Mouse (Mus musculus): Measurements from ENCODE around the gene Mtg2.

Mtg2 gene

GRCm38 (mm10) chr2:180070481-180071453 is at the start of gene Mtg2:
TSS of gene Mtg2 (plus strand) at chr2:180070588.
- DNase-seq: peak; percentile 98

DNA sequence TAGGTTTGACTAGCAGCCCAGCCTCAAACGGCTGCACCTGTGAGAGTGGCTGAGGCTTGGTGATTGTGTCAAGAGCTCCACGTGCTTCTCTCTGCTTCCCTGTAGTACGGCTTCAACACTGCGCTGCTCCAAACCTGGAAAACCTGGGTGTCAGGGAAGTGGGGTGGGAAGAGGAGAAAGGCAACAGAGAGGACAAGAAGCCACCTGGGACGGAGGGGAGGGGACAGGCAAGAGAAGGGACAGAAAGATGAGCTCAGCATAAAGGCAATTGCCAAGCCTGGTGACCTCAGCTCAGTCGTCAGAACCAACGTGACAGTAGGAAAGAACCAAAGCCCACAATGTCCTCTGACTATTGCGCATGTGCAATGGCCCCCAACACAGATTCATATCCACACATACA is 49.5 kb upstream of the Mtg2 start:
- peak; percentile 63 to 65 for DNase-seq

DNA sequence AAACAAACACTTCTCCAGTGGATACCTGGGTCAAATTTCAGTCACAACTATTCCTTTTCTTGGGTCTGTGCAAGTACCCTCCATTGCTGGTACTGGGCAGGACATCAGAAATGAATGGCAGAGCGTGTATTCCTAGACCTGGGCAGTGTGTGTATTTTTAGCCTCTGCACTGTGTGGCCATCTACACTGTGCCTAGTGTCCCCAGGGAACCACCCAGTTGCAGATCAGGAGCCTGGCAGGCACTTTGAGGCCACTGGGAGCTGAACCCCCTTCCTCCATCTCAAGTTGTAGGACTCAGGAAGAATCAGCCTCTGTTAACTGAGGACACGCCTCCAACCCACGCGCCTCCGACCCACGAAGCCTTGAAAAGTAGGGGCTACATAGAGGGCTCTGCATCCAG is 47.6 kb upstream of the Mtg2 start:
- DNase-seq: no peak

- peak; percentile 100 for DNase-seq
These were observed 45.8 kb upstream of the Mtg2 start, which contains the start of gene Lsm14b for GRCm38 (mm10) chr2:180024401-180025098. TSS of gene Lsm14b (plus strand) at chr2:180024987.

DNA sequence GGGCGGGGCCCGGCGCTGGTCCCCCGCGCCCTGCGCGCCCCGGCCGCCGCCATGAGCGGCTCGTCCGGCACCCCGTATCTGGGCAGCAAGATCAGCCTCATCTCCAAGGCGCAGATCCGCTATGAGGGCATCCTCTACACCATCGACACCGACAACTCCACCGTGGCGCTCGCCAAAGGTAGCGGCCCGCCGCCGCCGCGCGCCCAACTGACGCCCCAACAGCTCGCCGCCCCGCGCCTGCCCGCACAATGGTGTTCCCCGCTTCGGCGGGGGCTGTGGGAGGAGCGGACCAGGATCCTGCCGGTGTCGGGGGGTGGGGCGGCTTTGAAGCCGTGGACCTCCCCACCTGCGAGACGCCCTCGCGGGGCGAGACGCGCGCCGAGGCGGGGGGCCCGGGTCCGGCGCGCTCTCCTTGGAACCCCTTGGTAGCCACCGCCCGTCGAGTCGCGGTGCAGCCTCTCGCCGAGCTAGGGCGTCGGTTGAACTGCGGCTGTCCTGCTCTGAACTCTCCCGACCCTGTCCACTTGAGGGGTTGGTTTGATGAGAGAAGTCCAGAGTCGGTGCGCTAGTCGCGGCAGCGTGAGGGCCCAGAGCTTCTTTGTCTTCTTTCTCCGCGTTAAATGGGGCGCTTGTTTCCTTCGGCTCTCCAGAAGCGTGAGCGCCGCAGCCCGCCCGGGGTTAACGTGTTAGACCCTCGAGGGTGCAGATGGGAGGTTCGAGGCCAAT is 45.1 kb upstream of the Mtg2 start:
- DNase-seq: peak in 1 of 2 experiments; percentile 76

- DNase-seq: no peak
These were observed 44.6 kb upstream of the Mtg2 start for GRCm38 (mm10) chr2:180025861-180026200.

- DNase-seq: peak; percentile 43 to 58
These were observed 42.6 kb upstream of the Mtg2 start for GRCm38 (mm10) chr2:180027768-180028167.

GRCm38 (mm10) chr2:180031270-180031669 is 39.1 kb upstream of the Mtg2 start:
- no peak for DNase-seq

DNA sequence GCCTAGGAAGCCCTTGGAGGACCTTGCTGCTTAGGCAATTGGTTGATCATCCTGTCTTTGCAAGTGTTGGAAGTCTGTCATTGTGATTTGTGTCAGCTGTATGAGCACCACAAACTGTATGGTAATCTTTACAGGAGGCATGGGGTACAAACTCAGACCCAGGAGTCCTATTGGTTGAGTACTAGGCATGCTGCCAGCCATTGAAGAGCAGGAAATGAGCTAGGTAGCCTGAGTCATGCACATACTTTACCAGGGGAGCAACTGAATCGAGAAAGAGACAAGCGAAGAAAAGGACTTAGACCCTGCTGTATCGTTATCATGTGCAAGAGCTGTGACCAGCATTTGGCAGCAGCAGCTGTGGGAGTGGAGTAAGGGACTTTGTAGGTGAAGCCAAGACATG is 37.5 kb upstream of the Mtg2 start:
- no peak for DNase-seq

- DNase-seq: no peak
These were observed 36.4 kb upstream of the Mtg2 start for GRCm38 (mm10) chr2:180033956-180034355.

DNA sequence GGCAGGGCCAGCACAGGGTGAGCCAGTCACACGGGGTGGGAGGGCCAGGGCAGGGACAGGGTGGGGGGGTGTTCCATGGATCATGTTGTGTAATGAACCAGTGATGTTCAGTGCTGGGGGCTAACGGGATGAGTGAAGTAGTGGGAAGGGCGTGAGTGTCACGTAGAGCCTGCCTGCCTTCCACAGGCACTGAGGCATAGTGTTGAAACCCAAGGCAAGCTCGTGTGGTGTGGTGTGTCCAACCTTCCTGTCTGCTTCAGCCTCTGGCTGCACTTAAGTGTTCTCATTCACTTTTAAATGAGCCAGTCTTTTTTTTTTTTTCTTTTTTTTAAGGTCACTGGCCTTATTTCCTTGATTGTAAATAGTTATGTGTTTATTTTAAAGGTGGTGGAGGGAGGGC is 35.6 kb upstream of the Mtg2 start:
- no peak for DNase-seq

DNA sequence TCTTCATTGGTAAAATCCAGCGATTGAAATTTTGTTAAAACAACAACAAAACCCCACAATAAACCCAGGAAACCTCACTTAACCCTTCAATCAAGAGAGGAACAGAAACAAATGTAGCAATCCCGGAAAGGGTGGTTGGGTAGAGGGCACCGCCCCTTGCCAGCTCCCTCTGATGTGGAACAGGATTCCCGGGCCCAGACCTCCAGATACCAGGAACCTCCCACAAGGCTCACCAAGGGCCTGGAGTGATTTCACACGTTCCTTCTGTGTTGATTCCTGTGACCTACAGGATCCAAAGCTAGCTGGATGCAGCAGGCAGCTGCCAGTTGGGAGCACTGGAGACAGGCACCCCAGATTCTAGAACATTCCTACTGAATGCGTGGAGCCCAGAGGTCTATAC is 30.0 kb upstream of the Mtg2 start:
- no peak for DNase-seq

GRCm38 (mm10) chr2:180041577-180042255 is 28.7 kb upstream of the Mtg2 start:
- peak in 1 of 2 experiments; percentile 76 for DNase-seq

DNA sequence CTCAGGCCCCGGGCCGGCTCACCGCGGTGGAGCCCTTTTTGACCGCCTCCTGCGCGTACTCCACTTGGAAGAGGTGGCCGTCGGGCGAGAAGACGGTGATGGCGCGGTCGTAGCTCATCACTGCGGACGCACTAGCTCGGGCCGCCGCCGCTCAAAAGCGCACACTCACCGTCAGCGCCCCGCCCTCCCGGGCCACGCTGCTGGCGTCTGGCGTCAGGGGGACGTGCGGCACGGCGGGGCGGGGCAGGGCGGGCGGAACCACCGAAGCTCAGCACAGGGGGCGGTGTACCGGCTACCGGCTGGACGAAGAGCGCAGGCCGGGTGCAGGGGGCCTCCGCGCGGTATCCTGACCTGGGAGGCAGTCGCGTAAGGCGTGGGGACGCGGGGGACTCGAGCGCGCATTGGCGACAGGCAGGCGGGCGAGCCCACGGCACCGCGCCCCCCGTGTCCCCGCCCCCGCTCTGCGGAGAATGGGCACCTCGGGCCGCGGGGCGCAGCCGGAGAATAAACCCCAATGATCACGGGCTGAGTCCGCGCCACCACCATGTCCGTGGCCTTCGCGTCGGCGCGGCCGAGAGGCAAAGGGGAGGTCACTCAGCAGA is 28.0 kb upstream of the Mtg2 start, which contains the start of the genes Psma7 and Ss18l1:
Psma7 (minus strand) TSS at position 178 of the 602 bp plus-strand sequence.
Ss18l1 (plus strand) TSS at position 254 of the 602 bp plus-strand sequence.
- DNase-seq: peak; percentile 93 to 97

DNA sequence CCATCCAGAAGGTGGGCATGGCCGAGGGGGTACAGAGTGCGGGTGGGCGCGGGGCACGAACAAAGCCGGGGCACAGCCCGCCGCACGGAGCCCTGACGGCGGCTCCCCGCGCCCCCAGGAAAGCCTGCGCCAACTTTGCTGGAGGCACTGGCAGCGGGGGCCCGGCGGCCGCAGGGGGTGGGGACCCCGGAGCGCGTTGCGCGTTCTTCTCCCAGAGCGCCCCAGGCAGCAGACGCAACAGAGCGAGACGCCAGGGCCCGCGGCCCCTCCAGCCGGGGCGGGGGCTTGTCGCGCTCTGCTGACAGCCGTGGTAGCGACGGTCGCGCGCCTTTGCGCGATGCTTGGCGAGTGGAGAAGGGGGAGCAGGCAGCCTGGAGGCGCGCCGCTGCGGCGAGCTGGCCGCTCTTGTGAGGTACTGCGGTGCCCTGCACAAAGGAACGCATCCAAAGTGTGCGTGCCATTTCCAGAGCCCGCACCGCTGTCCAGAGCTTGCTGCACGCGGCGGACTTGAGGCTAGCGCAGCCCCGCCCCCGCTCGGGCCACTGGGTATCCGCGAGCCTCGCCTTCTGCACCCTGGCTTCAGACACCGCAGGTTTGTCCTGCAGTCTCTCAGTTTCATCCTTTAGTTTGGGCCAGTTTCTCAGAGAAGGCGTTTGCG is 27.4 kb upstream of the Mtg2 start:
- peak; percentile 70 to 74 for DNase-seq

- peak in 1 of 2 experiments; percentile 50 for DNase-seq
These were observed 25.1 kb upstream of the Mtg2 start for GRCm38 (mm10) chr2:180045283-180045682.

DNA sequence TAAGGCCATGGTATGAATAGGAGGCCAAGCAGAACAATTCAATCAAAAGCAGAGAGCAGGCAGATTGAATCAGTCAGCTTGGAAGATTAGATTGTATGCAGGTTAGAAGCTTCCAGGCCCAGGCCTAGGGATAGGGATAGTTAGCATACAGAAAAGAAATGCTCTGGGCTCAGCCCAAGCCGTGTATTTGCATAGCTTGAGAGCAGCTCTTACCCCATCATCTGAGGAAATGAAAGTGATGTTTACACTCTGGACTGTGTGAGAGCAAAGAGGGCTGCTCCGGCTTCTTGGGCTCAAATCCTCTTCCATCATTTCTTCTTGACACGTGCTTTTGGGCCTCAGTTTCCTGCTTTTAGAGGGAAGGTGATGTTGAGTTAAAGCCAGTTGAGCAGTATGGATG is 22.8 kb upstream of the Mtg2 start:
- DNase-seq: no peak

DNA sequence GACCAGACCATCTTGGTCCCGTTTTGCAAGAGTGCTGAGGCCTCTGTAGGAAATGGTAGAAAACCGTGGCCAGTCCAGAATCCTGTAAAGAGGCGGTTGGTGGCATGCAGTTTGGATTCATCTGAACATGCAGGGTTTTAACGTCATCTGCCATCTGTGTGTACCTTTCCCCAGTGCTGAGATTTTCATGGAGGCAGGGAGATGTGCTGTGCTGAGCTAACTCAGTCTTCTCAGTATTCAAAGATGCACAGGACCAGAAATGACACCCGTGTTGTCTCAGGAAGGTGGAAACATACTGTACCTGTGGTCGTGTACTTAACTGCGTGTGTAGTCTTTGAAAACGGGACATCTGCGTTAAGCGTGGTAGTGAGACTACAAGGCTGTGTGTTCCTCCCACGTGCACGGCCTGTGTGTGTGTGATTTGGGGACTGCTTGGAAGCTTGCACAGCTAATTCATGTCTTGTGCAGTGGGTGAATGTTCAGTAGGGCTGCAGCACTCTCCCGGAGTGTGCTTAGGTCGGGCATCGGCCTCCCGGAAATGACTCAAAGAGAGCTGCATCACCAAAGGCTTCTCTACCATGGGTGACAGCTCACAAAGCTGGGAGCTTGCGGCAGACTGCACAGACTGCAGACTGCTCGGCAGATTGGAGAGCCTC is 22.3 kb upstream of the Mtg2 start:
- DNase-seq: no peak

GRCm38 (mm10) chr2:180050986-180051385 is 19.4 kb upstream of the Mtg2 start:
- peak; percentile 93 to 95 for DNase-seq

GRCm38 (mm10) chr2:180051986-180052733 is 18.2 kb upstream of the Mtg2 start:
- DNase-seq: peak in 1 of 2 experiments; percentile 50
